In the genomic region with DNA sequence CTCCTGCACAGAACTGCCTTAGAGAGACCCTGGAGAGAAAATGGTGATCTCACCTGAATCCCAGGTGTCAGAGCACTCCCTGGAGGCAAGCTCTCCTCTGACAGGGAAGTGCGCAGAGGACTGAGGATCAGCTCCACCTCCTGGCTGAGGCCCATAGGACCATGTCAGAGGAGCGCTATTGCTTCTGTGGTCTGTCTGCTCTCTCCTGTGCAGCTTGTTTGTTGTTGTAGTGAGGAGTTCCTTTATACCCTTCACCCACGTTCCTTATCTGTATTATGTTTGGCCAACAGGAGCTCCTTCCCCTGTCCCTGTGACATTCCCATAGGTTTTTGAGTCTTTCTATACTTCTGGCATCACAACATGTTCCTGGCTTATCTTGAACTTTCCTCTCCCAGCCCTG, we compare ENCODE assay signal across 21 mouse cellular contexts.
DNase-seq lines count a peak whose midpoint lies in the region; ATAC-seq and TF ChIP-seq lines count a peak whose summit lies in the region.
"Had no signal": no experiment of that assay in that cellular context is flagged by ENCODE, and none has a peak within 500 bp of the region (broad histone marks: within the 10 kb centered on the region; RNA-seq: fewer than 3 reads in every experiment).

No protein-coding gene starts in this region.

- 34% methylated on average over 3 of the region's 3 CpGs for WGBS in heart, adult 2 months
- WGBS in heart, embryonic 12.5 days, result 33% methylated on average over 3 of the region's 3 CpGs
- 29% methylated on average over 3 of the region's 3 CpGs for WGBS in heart, postnatal 0 days

- no peak for TF ChIP-seq POLR2A in heart, adult 2 months (IDR thresholded peaks at IDR 0.05; ENCODE audit: insufficient read depth, low read depth, low read length)

- no peak overlapping the region for H3K9ac ChIP-seq in heart, adult 2 months (ENCODE audit: low read depth, low read length)
- no peak overlapping the region for H3K9ac ChIP-seq in heart, embryonic 12.5 days
- H3K9ac ChIP-seq in heart, postnatal 0 days (replicated peaks; ENCODE audit: low read depth, low read length), result no peak overlapping the region
- H3K9ac ChIP-seq: embryonic facial prominence, embryonic 15.5 days; hindbrain, embryonic 15.5 days had no signal

- H3K4me2 ChIP-seq in heart, embryonic 12.5 days, result no peak overlapping the region
- no peak overlapping the region for H3K4me2 ChIP-seq in heart, postnatal 0 days (ENCODE audit: low read depth, low read length)
- H3K4me2 ChIP-seq: embryonic facial prominence, embryonic 15.5 days; hindbrain, embryonic 15.5 days had no signal

- intact Hi-C loops in heart, adult 2 months (cut with DNase I), result loop anchor here (5.0 kb wide), 1 partner anchor 146 kb away; no protein-coding TSS in a partner anchor
- intact Hi-C loops in heart, postnatal 10 days (cut with DNase I), result no loop called here

- H3K36me3 ChIP-seq in heart, adult 2 months (ENCODE audit: control insufficient read depth, insufficient read depth, low read length), result peaks cover 3% of the 10 kb centered on the region; the same call in 1 of the 2 replicates
- no peaks in the 10 kb centered on the region for H3K36me3 ChIP-seq in heart, embryonic 12.5 days
- H3K36me3 ChIP-seq in heart, postnatal 0 days (replicated peaks; ENCODE audit: control insufficient read depth, insufficient read depth, low read length), result no peaks in the 10 kb centered on the region
- H3K36me3 ChIP-seq: embryonic facial prominence, embryonic 15.5 days; forebrain, embryonic 10.5 days; G1E; hindbrain, embryonic 15.5 days had no signal

- TF ChIP-seq EP300 in heart, adult 2 months (IDR thresholded peaks at IDR 0.05; ENCODE audit: insufficient read depth, low read depth, low read length), result no peak
- no peak for TF ChIP-seq EP300 in heart, postnatal 0 days (IDR thresholded peaks at IDR 0.05; ENCODE audit: low read depth)

- no peak overlapping the region for H3K4me3 ChIP-seq in heart, adult 2 months
- H3K4me3 ChIP-seq in heart, embryonic 12.5 days, result no peak overlapping the region
- no peak overlapping the region for H3K4me3 ChIP-seq in heart, postnatal 0 days (ENCODE audit: low read depth, low read length)
- H3K4me3 ChIP-seq: embryonic facial prominence, embryonic 15.5 days; erythroblast, embryonic 14.5 days; forebrain, embryonic 10.5 days; gastrocnemius, adult 2 months; hindbrain, embryonic 15.5 days had no signal

- peak; percentile 66; the same call in 1 of the 2 replicates for ATAC-seq in heart, embryonic 12.5 days (ENCODE audit: insufficient number of reproducible peaks, low FRiP score)
- ATAC-seq in heart, postnatal 0 days (ENCODE audit: insufficient read depth, low read depth), result peak; percentile 66
- ATAC-seq: CD4-positive, CD25-positive, alpha-beta regulatory T cell, adult 4 months; forebrain, embryonic 14.5 days; intestine, embryonic 16.5 days had no signal

- H3K9me3 ChIP-seq in heart, embryonic 12.5 days (replicated peaks), result no peaks in the 10 kb centered on the region
- no peaks in the 10 kb centered on the region for H3K9me3 ChIP-seq in heart, postnatal 0 days (replicated peaks; ENCODE audit: control insufficient read depth, low read length)
- H3K9me3 ChIP-seq: embryonic facial prominence, embryonic 15.5 days; forebrain, embryonic 10.5 days; G1E; hindbrain, embryonic 15.5 days had no signal

- H3K79me2 ChIP-seq in heart, adult 2 months (replicated peaks; ENCODE audit: control insufficient read depth, insufficient read depth, low read length), result no peaks in the 10 kb centered on the region

- no peak overlapping the region for H3K27ac ChIP-seq in heart, adult 2 months
- no peak overlapping the region for H3K27ac ChIP-seq in heart, embryonic 12.5 days (ENCODE audit: poor library complexity, severe bottlenecking)
- 0 out of 2 replicates have a peak overlapping the region, but pooled peaks have one; percentile 13 for H3K27ac ChIP-seq in heart, postnatal 0 days (ENCODE audit: low read depth)
- H3K27ac ChIP-seq: embryonic facial prominence, embryonic 15.5 days; forebrain, embryonic 10.5 days; gastrocnemius, adult 2 months; hindbrain, embryonic 15.5 days had no signal

- peaks cover 4% of the 10 kb centered on the region for H3K4me1 ChIP-seq in heart, adult 2 months (ENCODE audit: control insufficient read depth, insufficient read depth, low read length)
- no peaks in the 10 kb centered on the region for H3K4me1 ChIP-seq in heart, embryonic 12.5 days (replicated peaks)
- 0 out of 2 replicates have a peak, but pooled peaks cover 5% of the 10 kb centered on the region for H3K4me1 ChIP-seq in heart, postnatal 0 days (ENCODE audit: control insufficient read depth, insufficient read depth)
- H3K4me1 ChIP-seq: embryonic facial prominence, embryonic 15.5 days; forebrain, embryonic 10.5 days; hindbrain, embryonic 15.5 days had no signal

- TF ChIP-seq CTCF in heart, adult 2 months (IDR thresholded peaks at IDR 0.05), result no peak
- TF ChIP-seq CTCF in heart, postnatal 0 days (IDR thresholded peaks at IDR 0.05; ENCODE audit: low read depth), result no peak; the same call in 1 of the 2 replicates

- peak; percentile 90 for DNase-seq in heart, adult 11 months
- DNase-seq in heart, adult 2 months, result no peak
- DNase-seq in heart, postnatal 10 days, result no peak
- peak; percentile 9 for DNase-seq in gonadal fat pad, adult 2 months (ENCODE audit: low read depth)
- DNase-seq in heart, postnatal 0 days (ENCODE audit: low spot score), result peak; percentile 29
- DNase-seq in right cerebral cortex, adult 2 months (ENCODE audit: low spot score in 2 of 2), result no peak
- DNase-seq: adrenal gland, adult 8-10 months; B cell, adult 2 months; cerebellum, adult 2 months; cerebellum, postnatal 10 days; gastrocnemius, adult 2 months; gastrocnemius, postnatal 25 days had no signal

- H3K27me3 ChIP-seq in heart, adult 2 months (ENCODE audit: control insufficient read depth, insufficient read depth, low read length), result no peaks in the 10 kb centered on the region
- H3K27me3 ChIP-seq in heart, embryonic 12.5 days (replicated peaks), result no peaks in the 10 kb centered on the region
- H3K27me3 ChIP-seq in heart, postnatal 0 days (ENCODE audit: control insufficient read depth, insufficient read depth, low read length), result no peaks in the 10 kb centered on the region
- H3K27me3 ChIP-seq: embryonic facial prominence, embryonic 15.5 days; hindbrain, embryonic 15.5 days had no signal

Comparison
In these comparisons a context has a peak if more than half of its experiments do, and no peak if none do; other contexts are left out.
1. DNase-seq: peak in heart, adult 11 months (single experiment), gonadal fat pad, adult 2 months (single experiment) and heart, postnatal 0 days (single experiment); none in heart, adult 2 months (0 of 2), heart, postnatal 10 days (0 of 2) and right cerebral cortex, adult 2 months (0 of 2).